Mouse (Mus musculus): ENCODE results near the gene Dgkh.

The Dgkh gene

DNA sequence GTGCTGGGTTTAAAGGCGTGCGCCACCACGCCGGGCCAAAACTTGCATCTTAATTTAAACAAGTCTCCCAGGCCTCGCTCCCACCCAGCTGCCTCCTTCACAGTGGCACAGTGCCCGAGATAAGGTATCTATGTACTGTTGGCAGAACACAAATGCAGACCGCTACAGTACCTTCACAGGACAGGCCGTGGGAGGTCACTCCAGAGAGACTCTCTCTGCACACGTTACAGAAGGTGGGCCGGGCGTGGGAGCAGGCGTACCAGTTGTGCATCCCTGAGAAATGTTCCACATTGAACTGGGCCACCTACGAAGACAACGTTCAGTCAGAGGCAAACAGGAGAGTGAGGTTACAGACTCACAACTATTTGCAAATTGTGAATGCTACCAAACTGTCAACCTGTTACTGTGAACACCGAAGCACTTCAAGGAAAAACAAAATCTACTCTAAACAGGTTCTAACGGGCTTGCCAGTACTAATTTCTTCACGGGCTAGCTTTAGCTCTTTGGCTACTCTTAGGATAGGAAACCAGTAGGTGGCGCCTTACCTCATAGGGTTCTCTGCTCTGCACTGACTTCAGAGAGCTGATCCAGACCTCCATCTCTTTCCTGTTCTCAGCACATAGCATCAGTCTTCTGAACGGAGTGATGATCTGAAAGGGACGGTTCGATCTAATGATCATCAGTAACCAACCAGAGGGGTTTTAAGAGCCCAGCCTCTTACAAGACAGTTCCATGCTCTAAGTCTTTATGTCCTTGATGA lies 104.9 kb downstream of the Dgkh start:
- H3K27me3 ChIP-seq (ENCODE audit: insufficient read depth, low read length), result no peaks in the 10 kb centered on the region
- H3K36me3 ChIP-seq (ENCODE audit: insufficient read depth, low read length), result peaks cover 21% of the 10 kb centered on the region
- no peaks in the 10 kb centered on the region for H3K9me3 ChIP-seq (ENCODE audit: low read length)
- TF ChIP-seq CTCF (conservative IDR thresholded peaks at IDR 0.05; ENCODE audit: low read length) (peak; percentile 66), NANOG (IDR thresholded peaks at IDR 0.05; ENCODE audit: borderline replicate concordance, low read length) (no peak)
- H3K4me1 ChIP-seq (replicated peaks; ENCODE audit: low read depth, low read length), result peaks cover 16% of the 10 kb centered on the region
- H3K4me3 ChIP-seq (replicated peaks; ENCODE audit: low read length), result peak overlapping the region; percentile 17; the same call in 1 of the 2 replicates

DNA sequence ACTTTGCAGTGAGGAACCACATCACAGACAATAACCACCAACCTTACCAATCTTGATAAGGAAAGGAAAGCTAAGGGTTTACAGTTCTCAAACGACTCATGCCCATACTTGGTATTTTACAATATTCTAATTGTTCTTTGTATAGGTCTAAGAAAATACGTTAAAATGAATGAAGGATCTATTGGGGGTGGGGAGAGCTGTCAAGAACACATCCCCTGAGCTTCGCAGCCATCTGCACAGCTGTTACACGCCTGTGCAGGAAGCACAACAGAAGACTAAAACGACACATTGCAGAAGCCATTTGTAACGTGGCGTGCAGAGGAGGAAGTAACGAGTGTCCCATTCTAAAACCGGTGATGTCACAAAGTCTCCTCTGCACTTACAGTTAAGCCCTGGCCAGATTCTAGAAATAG lies 113.7 kb downstream of the Dgkh start:
- Histone ChIP-seq H3K27me3 (ENCODE audit: insufficient read depth, low read length) (no peaks in the 10 kb centered on the region), H3K36me3 (ENCODE audit: insufficient read depth, low read length) (peaks cover 67% of the 10 kb centered on the region), H3K4me1 (replicated peaks; ENCODE audit: low read depth, low read length) (no peaks in the 10 kb centered on the region), H3K9me3 (ENCODE audit: low read length) (no peaks in the 10 kb centered on the region), H3K4me3 (replicated peaks; ENCODE audit: low read length) (no peak overlapping the region)
- TF ChIP-seq CTCF (conservative IDR thresholded peaks at IDR 0.05; ENCODE audit: low read length) (no peak), NANOG (IDR thresholded peaks at IDR 0.05; ENCODE audit: borderline replicate concordance, low read length) (no peak), POU5F1 (IDR thresholded peaks at IDR 0.05; ENCODE audit: borderline replicate concordance, low read length) (no peak)

DNA sequence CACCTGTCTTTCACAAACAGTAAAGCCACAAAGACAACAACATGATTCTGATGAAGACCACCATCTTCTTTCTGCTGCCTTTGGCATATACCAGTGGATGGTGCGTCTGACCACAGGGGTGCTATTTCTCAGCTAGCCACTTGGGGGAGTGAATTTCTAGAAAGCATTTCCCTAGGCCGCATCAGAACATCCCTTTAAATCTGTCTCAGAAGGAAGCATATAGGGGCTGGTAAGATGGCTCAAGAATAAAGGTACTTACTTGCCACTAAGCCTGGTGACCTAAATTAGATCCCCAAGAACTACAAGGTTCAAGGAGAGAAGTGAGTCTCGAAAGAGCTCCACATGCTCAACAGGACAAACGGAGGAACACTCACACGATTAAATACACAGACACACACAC lies 119.0 kb downstream of the Dgkh start:
- Histone ChIP-seq H3K9me3 (ENCODE audit: low read length) (no peaks in the 10 kb centered on the region), H3K27me3 (ENCODE audit: insufficient read depth, low read length) (no peaks in the 10 kb centered on the region), H3K4me1 (replicated peaks; ENCODE audit: low read depth, low read length) (no peaks in the 10 kb centered on the region), H3K36me3 (ENCODE audit: insufficient read depth, low read length) (peaks cover 56% of the 10 kb centered on the region), H3K4me3 (replicated peaks; ENCODE audit: low read length) (no peak overlapping the region)
- TF ChIP-seq CTCF (conservative IDR thresholded peaks at IDR 0.05; ENCODE audit: low read length) (peak; percentile 73), NANOG (IDR thresholded peaks at IDR 0.05; ENCODE audit: borderline replicate concordance, low read length) (no peak), POU5F1 (IDR thresholded peaks at IDR 0.05; ENCODE audit: borderline replicate concordance, low read length) (no peak)

DNA sequence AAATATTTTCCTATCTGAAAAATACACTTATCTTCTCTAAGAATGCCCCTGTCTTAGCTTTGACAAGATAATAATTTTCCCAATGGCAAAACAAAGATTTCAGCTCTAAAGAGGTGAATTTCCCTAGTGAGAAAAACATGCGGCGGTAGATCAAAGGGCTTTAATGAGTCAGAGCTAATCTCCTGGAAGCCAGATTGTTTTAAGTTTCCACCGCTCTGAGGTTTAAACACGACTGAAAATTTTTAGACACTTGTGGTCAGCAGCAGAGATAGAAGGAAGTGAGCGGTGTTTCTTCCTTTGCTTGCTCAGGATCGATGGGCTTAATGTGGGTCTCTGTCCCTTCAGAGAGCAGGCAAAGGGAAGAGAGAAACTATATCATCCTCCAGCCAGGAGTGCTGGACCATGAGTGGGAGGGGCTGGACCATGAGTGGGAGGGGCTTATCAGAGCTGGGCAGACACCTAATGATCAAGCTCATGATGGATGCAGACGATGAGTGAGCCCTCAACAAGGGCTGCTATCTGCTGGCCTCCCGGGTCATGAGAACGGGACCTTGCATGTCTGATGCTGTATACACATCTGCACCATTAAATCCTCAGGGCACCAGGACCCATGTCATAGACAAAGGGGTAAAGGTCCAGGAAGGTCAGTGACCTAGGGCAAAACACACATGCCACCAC lies 120.3 kb downstream of the Dgkh start:
- no peaks in the 10 kb centered on the region for H3K9me3 ChIP-seq (ENCODE audit: low read length)
- H3K4me1 ChIP-seq (replicated peaks; ENCODE audit: low read depth, low read length), result no peaks in the 10 kb centered on the region
- no peak for TF ChIP-seq NANOG (IDR thresholded peaks at IDR 0.05; ENCODE audit: borderline replicate concordance, low read length)
- no peak for TF ChIP-seq CTCF (conservative IDR thresholded peaks at IDR 0.05; ENCODE audit: low read length)
- no peak for TF ChIP-seq POU5F1 (IDR thresholded peaks at IDR 0.05; ENCODE audit: borderline replicate concordance, low read length)
- H3K36me3 ChIP-seq (ENCODE audit: insufficient read depth, low read length), result peaks cover 54% of the 10 kb centered on the region
- no peaks in the 10 kb centered on the region for H3K27me3 ChIP-seq (ENCODE audit: insufficient read depth, low read length)
- no peak overlapping the region for H3K4me3 ChIP-seq (replicated peaks; ENCODE audit: low read length)

DNA sequence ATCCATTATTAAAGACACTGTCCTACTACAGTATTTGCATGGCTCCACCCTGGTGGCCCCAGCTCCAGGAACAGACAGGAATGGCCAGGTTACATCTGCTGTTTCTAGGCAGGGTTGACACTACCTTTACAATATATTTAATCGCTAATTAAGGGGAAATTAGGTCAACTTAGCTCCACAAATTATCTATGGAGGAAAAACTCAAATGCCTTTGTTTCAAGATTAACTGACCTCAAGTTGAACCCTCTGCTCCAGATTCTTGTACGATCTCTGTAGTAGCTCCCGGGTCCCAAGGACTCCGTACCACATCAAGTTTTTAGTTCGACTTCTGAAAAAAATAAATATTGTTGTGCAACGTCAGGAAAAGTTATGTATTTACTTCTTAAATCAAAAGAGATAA lies 137.7 kb downstream of the Dgkh start:
- no peaks in the 10 kb centered on the region for H3K27me3 ChIP-seq (ENCODE audit: insufficient read depth, low read length)

DNA sequence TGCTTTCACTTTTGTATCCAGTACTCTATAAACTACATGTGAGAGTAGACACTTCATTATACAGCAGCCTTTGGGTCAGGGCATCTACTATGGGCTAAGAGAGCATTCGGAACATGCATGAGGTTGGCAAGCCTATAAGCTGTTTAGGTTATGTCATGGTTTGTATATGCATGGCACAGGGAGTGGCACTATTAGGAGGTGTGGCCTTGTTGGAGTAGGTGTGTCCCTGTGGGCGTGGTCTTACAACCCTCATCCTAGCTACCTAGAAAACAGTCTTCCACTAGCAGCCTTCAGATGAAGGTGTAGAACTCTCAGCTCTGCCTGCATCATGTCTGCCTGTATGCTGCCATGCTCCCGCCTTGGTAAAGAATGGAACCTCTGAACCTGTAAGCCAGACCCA lies 139.6 kb downstream of the Dgkh start:
- TF ChIP-seq NANOG (IDR thresholded peaks at IDR 0.05; ENCODE audit: borderline replicate concordance, low read length) (no peak), CTCF (conservative IDR thresholded peaks at IDR 0.05; ENCODE audit: low read length) (no peak), POU5F1 (IDR thresholded peaks at IDR 0.05; ENCODE audit: borderline replicate concordance, low read length) (no peak)
- no peak overlapping the region for H3K4me3 ChIP-seq (replicated peaks; ENCODE audit: low read length)
- H3K9me3 ChIP-seq (ENCODE audit: low read length), result no peaks in the 10 kb centered on the region
- no peaks in the 10 kb centered on the region for H3K4me1 ChIP-seq (replicated peaks; ENCODE audit: low read depth, low read length)
- H3K27me3 ChIP-seq (ENCODE audit: insufficient read depth, low read length), result no peaks in the 10 kb centered on the region
- peaks cover 61% of the 10 kb centered on the region for H3K36me3 ChIP-seq (ENCODE audit: insufficient read depth, low read length)

More for the DNA sequence above, 137.7 kb downstream of the Dgkh start:
- Histone ChIP-seq H3K9me3 (ENCODE audit: low read length) (no peaks in the 10 kb centered on the region), H3K36me3 (ENCODE audit: insufficient read depth, low read length) (peaks cover 62% of the 10 kb centered on the region), H3K4me3 (replicated peaks; ENCODE audit: low read length) (no peak overlapping the region), H3K4me1 (replicated peaks; ENCODE audit: low read depth, low read length) (no peaks in the 10 kb centered on the region)
- TF ChIP-seq POU5F1 (IDR thresholded peaks at IDR 0.05; ENCODE audit: borderline replicate concordance, low read length) (no peak), NANOG (IDR thresholded peaks at IDR 0.05; ENCODE audit: borderline replicate concordance, low read length) (no peak), CTCF (conservative IDR thresholded peaks at IDR 0.05; ENCODE audit: low read length) (no peak)

DNA sequence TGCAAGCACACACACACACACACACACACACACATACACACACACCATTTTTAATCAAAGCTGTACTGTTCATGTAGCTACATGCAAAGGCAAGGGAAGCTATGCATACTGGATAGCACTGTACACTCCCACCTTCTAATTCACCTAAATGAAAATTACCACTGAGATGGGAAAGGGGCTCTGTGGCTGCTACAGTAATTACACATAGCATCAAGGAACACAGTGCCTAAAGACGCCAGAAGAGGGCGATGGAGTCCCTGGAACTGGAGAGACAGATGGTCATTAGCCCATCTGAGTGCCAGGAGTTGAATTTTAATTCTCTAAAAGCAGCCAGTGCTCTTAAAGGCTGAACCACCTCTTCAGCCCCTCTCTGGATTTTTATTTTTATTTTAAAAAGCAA lies 142.2 kb downstream of the Dgkh start:
- TF ChIP-seq NANOG (IDR thresholded peaks at IDR 0.05; ENCODE audit: borderline replicate concordance, low read length) (no peak), POU5F1 (IDR thresholded peaks at IDR 0.05; ENCODE audit: borderline replicate concordance, low read length) (no peak), CTCF (conservative IDR thresholded peaks at IDR 0.05; ENCODE audit: low read length) (peak; percentile 65)
- H3K9me3 ChIP-seq (ENCODE audit: low read length), result no peaks in the 10 kb centered on the region
- no peaks in the 10 kb centered on the region for H3K4me1 ChIP-seq (replicated peaks; ENCODE audit: low read depth, low read length)
- H3K4me3 ChIP-seq (replicated peaks; ENCODE audit: low read length), result no peak overlapping the region
- peaks cover 63% of the 10 kb centered on the region for H3K36me3 ChIP-seq (ENCODE audit: insufficient read depth, low read length)
- no peaks in the 10 kb centered on the region for H3K27me3 ChIP-seq (ENCODE audit: insufficient read depth, low read length)

DNA sequence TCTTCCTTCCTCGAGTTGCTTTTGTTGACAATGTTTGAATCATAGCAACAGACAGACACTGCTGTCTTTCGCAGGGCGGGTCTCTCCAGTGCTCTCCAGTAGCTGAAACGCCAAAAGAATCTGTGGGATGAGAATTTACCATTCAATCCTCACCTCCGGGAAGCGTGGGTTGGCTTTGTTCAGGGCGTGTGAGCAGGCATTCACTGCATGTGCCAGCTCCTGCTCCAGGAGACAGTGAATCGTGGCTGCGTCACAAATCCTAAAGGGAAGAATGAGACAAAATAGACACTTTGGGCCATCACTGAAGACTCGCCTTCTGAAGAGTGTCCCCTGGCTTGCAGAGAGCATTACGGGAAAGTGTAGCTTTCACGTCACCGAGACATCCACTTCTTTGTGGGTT lies 148.4 kb downstream of the Dgkh start:
- Histone ChIP-seq H3K27me3 (ENCODE audit: insufficient read depth, low read length) (no peaks in the 10 kb centered on the region), H3K36me3 (ENCODE audit: insufficient read depth, low read length) (peaks cover 68% of the 10 kb centered on the region), H3K9me3 (ENCODE audit: low read length) (no peaks in the 10 kb centered on the region), H3K4me1 (replicated peaks; ENCODE audit: low read depth, low read length) (no peaks in the 10 kb centered on the region), H3K4me3 (replicated peaks; ENCODE audit: low read length) (no peak overlapping the region)
- TF ChIP-seq CTCF (conservative IDR thresholded peaks at IDR 0.05; ENCODE audit: low read length), result no peak
- TF ChIP-seq POU5F1 (IDR thresholded peaks at IDR 0.05; ENCODE audit: borderline replicate concordance, low read length), result no peak
- no peak for TF ChIP-seq NANOG (IDR thresholded peaks at IDR 0.05; ENCODE audit: borderline replicate concordance, low read length)
